Mouse (Mus musculus): ENCODE measurements around the gene AI413582. TPM values are rescaled to one million over a fixed set of nuclear protein-coding genes. Genes with fewer than 3 reads are reported as not detected.

The AI413582 gene
- total RNA-seq, 2 experiments from 2014 or later = 5.4 to 7.0 TPM

- DNase-seq (ENCODE audit: low spot score in 2 of 2) = no peak
These were observed 15.0 kb upstream of the AI413582 start for GRCm38 (mm10) chr17:27580392-27581068.

GRCm38 (mm10) chr17:27579816-27580215 is 14.3 kb upstream of the AI413582 start:
- DNase-seq (ENCODE audit: low spot score in 2 of 2) = no peak

- DNase-seq (ENCODE audit: low spot score in 2 of 2) = no peak
These were observed 12.9 kb upstream of the AI413582 start for GRCm38 (mm10) chr17:27578487-27578886.

- no peak for DNase-seq (ENCODE audit: low spot score in 2 of 2)
These were observed 11.9 kb upstream of the AI413582 start for GRCm38 (mm10) chr17:27577468-27577867.

GRCm38 (mm10) chr17:27576056-27576455 is 10.5 kb upstream of the AI413582 start:
- DNase-seq (ENCODE audit: low spot score in 2 of 2) = no peak

GRCm38 (mm10) chr17:27575116-27575776 is 9.7 kb upstream of the AI413582 start:
- no peak for DNase-seq (ENCODE audit: low spot score in 2 of 2)

- peak; percentile 63 to 77 for DNase-seq (ENCODE audit: low spot score in 2 of 2)
These were observed 9.0 kb upstream of the AI413582 start for GRCm38 (mm10) chr17:27574470-27575115.

GRCm38 (mm10) chr17:27573772-27574320 is 8.3 kb upstream of the AI413582 start:
- DNase-seq (ENCODE audit: low spot score in 2 of 2) = no peak

GRCm38 (mm10) chr17:27571315-27571714 is 5.8 kb upstream of the AI413582 start:
- no peak for DNase-seq (ENCODE audit: low spot score in 2 of 2)

- DNase-seq (ENCODE audit: low spot score in 2 of 2) = no peak
These were observed 2.7 kb upstream of the AI413582 start for GRCm38 (mm10) chr17:27568228-27568627.

- no peak for DNase-seq (ENCODE audit: low spot score in 2 of 2)
These were observed 349 bp upstream of the AI413582 start for GRCm38 (mm10) chr17:27565942-27566267.

GRCm38 (mm10) chr17:27564391-27565162 is 979 bp downstream of the AI413582 start:
- DNase-seq (ENCODE audit: low spot score in 2 of 2) = no peak

- no peak for DNase-seq (ENCODE audit: low spot score in 2 of 2)
These were observed 1.7 kb downstream of the AI413582 start for GRCm38 (mm10) chr17:27563771-27564244.

GRCm38 (mm10) chr17:27561809-27562526 is 3.6 kb downstream of the AI413582 start:
- no peak for DNase-seq (ENCODE audit: low spot score in 2 of 2)

GRCm38 (mm10) chr17:27560926-27561480 is 4.6 kb downstream of the AI413582 start:
- no peak for DNase-seq (ENCODE audit: low spot score in 2 of 2)

GRCm38 (mm10) chr17:27559596-27559995 is 6.0 kb downstream of the AI413582 start:
- DNase-seq (ENCODE audit: low spot score in 2 of 2) = no peak

- no peak for DNase-seq (ENCODE audit: low spot score in 2 of 2)
These were observed 6.7 kb downstream of the AI413582 start for GRCm38 (mm10) chr17:27558845-27559244.

- no peak for DNase-seq (ENCODE audit: low spot score in 2 of 2)
These were observed 7.5 kb downstream of the AI413582 start for GRCm38 (mm10) chr17:27557927-27558661.

- peak in 1 of 2 experiments; percentile 31 for DNase-seq (ENCODE audit: low spot score in 2 of 2)
These were observed 8.2 kb downstream of the AI413582 start for GRCm38 (mm10) chr17:27557181-27557926.
